Mouse (Mus musculus) G1E (cell line): ENCODE results near the gene H3f3b. TPM values are rescaled to one million over a fixed set of nuclear protein-coding genes. Genes with fewer than 3 reads are reported as not detected.

Experiments
- ATAC-seq: 2 replicates; pipeline ENCODE4 v1.8.0; 2016; ENCODE audit warnings: mild to moderate bottlenecking; ENCODE audit not compliant: insufficient number of reproducible peaks, poor library complexity, low FRiP score, severe bottlenecking; ENCODE audit errors: extremely low read depth
- DNase-seq: peaks from one replicate; pipeline ENCODE4 v3.0.0; 2012; ENCODE audit warnings: low spot score
- H3K27me3 ChIP-seq: 2 replicates; pipeline ENCODE4 v1.6.1; 2012; ENCODE audit warnings: mild to moderate bottlenecking, low read length, inconsistent platforms; ENCODE audit not compliant: insufficient read depth
- H3K36me3 ChIP-seq: replicated peaks from 2 replicates; pipeline ENCODE3; 2012; ENCODE audit warnings: mild to moderate bottlenecking, inconsistent platforms
- H3K4me1 ChIP-seq: 2 replicates; pipeline ENCODE4 v1.6.1; 2012; ENCODE audit warnings: low read depth, low read length, inconsistent platforms, mixed read lengths; ENCODE audit not compliant: insufficient read depth
- H3K4me3 ChIP-seq: 2 replicates; pipeline ENCODE4 v1.5.1; 2012; ENCODE audit warnings: low read depth, mild to moderate bottlenecking, inconsistent platforms, low read length, moderate library complexity, mixed read lengths
- H3K9me3 ChIP-seq: replicated peaks from 2 replicates; pipeline ENCODE4 v1.6.1; 2012; ENCODE audit warnings: inconsistent platforms
- CTCF ChIP-seq: IDR thresholded peaks from 2 replicates; pipeline ENCODE4 v1.5.1; 2012; ENCODE audit warnings: low read depth, low read length, inconsistent platforms, mixed read lengths
- GATA1 ChIP-seq: IDR thresholded peaks from 2 replicates; pipeline ENCODE4 v1.6.1; 2012; ENCODE audit warnings: borderline replicate concordance, low read length, inconsistent platforms, mixed read lengths
- GATA2 ChIP-seq: IDR thresholded peaks from 2 replicates; pipeline ENCODE4 v1.6.1; 2012; ENCODE audit warnings: low read depth, low read length, inconsistent platforms, borderline replicate concordance
- POLR2AphosphoS5 ChIP-seq: IDR thresholded peaks from 2 replicates; pipeline ENCODE4 v1.6.1; 2012; ENCODE audit warnings: low read depth, low read length, inconsistent platforms; ENCODE audit not compliant: insufficient replicate concordance
- TAL1 ChIP-seq: conservative IDR thresholded peaks from 2 replicates; pipeline ENCODE4 v1.6.1; 2012; ENCODE audit warnings: low read depth, low read length, inconsistent platforms, mixed read lengths
- polyA plus RNA-seq: library from polyadenylated mRNA; stranded (reverse); fragments of >175 nt; gene quantifications from 2 replicates; pipeline ENCODE4 v1.2.3, GENCODE M21; 2012
- total RNA-seq, 2 experiments: library from RNA; stranded (forward) in 1 of 2; stranded (reverse) in 1 of 2; fragments of 200-1000 nt in 1 of 2; fragments of >200 nt in 1 of 2; fragmentation: Nextera tagmentation in 1 of 2; gene quantifications; 2 replicates each; pipeline ENCODE4 v1.2.3; 2014 to 2017

The H3f3b gene
- total RNA-seq (2014; fragmentation: Nextera tagmentation) (692 and 699 TPM in 2 replicates), total RNA-seq (2017) (721 and 745 TPM in 2 replicates), polyA plus RNA-seq (230 and 336 TPM in 2 replicates)

DNA sequence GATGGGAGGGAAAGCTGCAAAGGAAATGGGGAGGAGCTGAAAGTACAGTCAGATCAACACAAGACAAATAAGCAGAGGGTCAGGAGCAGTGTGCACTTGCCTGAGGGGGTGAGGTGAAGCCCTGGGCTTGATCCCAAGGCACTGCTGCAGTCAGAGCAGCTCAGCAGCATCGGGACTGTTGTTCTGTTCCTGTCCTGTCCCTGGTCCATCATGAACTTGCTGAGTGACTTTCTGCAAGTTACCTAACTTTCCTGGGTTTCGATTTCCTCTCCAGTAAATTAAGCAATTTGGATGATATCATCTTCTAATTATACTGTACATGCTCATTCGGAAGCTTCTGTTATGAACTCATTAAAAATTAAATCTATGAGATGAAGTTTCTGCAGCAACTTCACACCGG, at the start of gene H3f3b:
Gene H3f3b (minus strand): TSS at position 207 of the 400 bp plus-strand sequence.
- Histone ChIP-seq H3K4me1 (peaks cover 41% of the 10 kb centered on the region), H3K36me3 (peaks cover 19% of the 10 kb centered on the region), H3K27me3 (no peaks in the 10 kb centered on the region), H3K9me3 (no peaks in the 10 kb centered on the region), H3K4me3 (no peak within 1 kb of the TSS)
- TF ChIP-seq CTCF = no peak
- TF ChIP-seq GATA1 = no peak
- TF ChIP-seq POLR2AphosphoS5 = no peak
- TF ChIP-seq TAL1 = no peak
- ATAC-seq = no peak
- no peak for DNase-seq

DNA sequence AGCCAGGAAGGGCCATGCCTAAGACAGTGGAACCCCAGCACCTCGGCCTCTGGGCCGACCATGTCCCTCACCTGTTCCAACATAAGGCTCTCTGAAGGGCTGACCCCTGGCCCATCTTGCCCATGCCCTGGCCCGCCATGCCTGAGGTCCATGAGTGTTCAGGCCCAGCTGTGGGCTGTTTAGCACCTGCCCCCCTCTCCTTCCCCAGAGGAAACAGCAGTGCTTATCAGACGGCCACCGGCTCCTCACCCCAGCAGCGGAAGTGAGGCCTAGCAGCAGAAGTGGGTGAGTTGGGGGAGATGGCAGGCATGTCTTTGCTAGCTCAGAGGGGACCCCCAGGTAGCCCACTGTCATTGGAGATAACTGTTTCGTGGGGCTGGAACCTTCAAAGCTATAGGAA, 49.1 kb upstream of the H3f3b start:
- peak; percentile 81 for DNase-seq
- H3K4me3 ChIP-seq = peak overlapping the region; percentile 78
- no peaks in the 10 kb centered on the region for H3K9me3 ChIP-seq
- H3K27me3 ChIP-seq = no peaks in the 10 kb centered on the region
- peaks cover 83% of the 10 kb centered on the region for H3K36me3 ChIP-seq
- peak; percentile 42 for ATAC-seq
- H3K4me1 ChIP-seq = peaks cover 81% of the 10 kb centered on the region
- TF ChIP-seq GATA2 (no peak), TAL1 (peak; percentile 56)

DNA sequence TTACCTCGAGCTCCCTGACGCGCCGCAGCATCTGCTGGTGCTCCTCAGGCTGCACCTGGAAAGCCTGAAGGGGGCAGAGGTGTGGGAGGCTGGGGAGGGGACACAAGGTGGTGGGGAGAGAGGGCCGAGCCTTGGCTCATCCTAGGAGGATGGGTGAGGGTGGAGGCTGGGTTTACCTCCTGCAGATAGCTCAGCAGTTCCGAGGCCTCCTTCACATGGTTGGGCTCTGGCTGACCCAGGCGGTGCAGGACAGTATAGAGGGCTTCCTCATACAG, 48.4 kb upstream of the H3f3b start:
- H3K4me3 ChIP-seq = peak overlapping the region; percentile 78
- no peaks in the 10 kb centered on the region for H3K27me3 ChIP-seq
- peaks cover 83% of the 10 kb centered on the region for H3K36me3 ChIP-seq
- DNase-seq (no peak), ATAC-seq (no peak)
- TF ChIP-seq CTCF (no peak), POLR2AphosphoS5 (no peak), TAL1 (no peak), GATA1 (no peak), GATA2 (no peak)
- H3K9me3 ChIP-seq = no peaks in the 10 kb centered on the region
- H3K4me1 ChIP-seq = peaks cover 79% of the 10 kb centered on the region

DNA sequence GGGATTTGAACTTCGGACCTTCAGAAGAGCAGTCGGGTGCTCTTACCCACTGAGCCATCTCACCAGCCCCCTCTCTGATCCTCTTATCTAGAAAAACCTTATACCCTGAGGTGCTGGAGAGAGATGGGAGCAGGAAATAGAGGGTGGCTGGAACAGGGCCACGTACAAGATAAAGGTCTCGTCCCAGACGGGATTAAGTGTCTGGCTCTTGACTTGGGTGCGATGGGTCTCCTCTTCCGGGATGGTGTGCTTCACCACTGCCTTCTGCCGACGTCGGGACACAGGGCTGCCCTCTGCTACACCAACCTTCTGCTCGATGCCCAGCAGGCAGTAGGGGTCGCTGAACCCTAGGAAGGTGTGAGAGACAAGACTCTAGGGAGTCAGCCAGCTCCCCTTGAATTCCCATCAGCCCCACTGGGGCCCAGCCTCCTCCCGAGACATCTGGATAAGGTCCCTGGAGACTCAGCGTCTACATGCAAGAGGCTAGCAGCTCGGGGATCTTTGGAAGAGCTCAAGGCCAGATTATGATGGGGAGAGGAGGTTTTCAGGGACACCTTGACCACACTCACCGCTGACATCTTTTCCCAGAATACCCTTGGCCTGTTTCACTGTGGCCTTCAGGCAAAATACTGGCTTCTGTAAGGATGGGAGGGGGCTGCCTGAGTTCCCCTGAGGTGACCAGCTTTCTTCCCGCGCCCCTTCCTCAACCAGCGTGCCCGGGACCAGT, 47.9 kb upstream of the H3f3b start:
- Histone ChIP-seq H3K27me3 (no peaks in the 10 kb centered on the region), H3K9me3 (no peaks in the 10 kb centered on the region), H3K4me3 (peak overlapping the region; percentile 78), H3K4me1 (peaks cover 75% of the 10 kb centered on the region), H3K36me3 (peaks cover 78% of the 10 kb centered on the region)
- ATAC-seq = peak; percentile 43
- no peak for TF ChIP-seq GATA2
- no peak for TF ChIP-seq POLR2AphosphoS5
- no peak for TF ChIP-seq CTCF
- TF ChIP-seq GATA1 = no peak
- TF ChIP-seq TAL1 = no peak; the same call in 1 of the 2 replicates
- peak; percentile 60 for DNase-seq

DNA sequence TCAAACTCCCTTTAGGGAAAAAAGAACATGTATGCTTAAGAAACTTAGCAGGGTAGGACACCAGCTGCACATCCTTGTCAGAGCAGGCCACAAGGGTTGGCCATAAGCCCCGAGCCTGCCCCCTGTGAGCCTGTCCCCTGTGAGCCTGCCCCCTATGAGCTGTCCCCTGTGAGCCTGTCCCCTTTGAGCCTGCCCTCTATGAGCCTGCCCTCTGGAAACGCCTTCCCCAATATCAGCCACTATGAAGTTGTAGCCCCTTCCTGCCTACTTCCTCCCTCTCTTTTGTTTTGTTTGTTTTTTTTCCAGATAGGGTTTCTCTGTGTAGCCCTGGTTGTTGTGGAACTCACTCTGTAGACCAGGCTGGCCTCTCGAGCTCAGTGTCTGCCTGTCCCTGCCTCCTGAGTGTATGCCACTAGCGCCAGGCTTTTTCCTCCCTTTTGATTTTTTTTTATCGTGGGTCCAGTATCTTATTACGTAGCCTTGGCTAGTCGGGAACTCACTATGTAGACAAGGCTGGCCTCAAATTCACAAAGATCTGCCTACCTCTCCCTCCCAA, 46.8 kb upstream of the H3f3b start:
- peaks cover 66% of the 10 kb centered on the region for H3K4me1 ChIP-seq
- TF ChIP-seq TAL1 = no peak
- TF ChIP-seq CTCF = no peak
- TF ChIP-seq POLR2AphosphoS5 = no peak
- TF ChIP-seq GATA2 = no peak
- TF ChIP-seq GATA1 = no peak
- DNase-seq (no peak), ATAC-seq (no peak)
- H3K9me3 ChIP-seq = no peaks in the 10 kb centered on the region
- H3K4me3 ChIP-seq = no peak overlapping the region
- H3K36me3 ChIP-seq = peaks cover 78% of the 10 kb centered on the region
- H3K27me3 ChIP-seq = no peaks in the 10 kb centered on the region

DNA sequence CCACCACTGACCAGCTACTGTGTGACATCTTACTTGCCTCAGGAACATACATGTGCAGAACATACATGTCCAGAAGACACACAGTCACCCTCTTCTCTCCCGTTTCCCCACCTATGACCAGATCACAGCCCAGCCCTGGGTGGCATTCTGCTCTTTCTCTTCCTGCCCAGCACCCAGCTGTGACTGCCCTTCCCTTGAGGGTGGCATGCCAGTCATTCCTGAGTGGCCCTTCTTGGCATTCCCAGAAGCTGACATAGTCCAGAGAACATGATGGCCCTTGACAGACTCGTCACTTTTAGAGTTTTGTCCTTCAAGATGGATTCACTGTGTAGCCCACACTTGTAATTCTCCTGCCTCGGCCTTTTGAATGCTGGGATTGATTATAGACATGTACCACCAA, 44.8 kb upstream of the H3f3b start:
- TF ChIP-seq TAL1 (no peak), GATA1 (no peak), POLR2AphosphoS5 (no peak), CTCF (no peak), GATA2 (no peak)
- Histone ChIP-seq H3K9me3 (no peaks in the 10 kb centered on the region), H3K4me3 (no peak overlapping the region), H3K27me3 (no peaks in the 10 kb centered on the region), H3K36me3 (peaks cover 83% of the 10 kb centered on the region), H3K4me1 (peaks cover 57% of the 10 kb centered on the region)
- ATAC-seq (no peak), DNase-seq (no peak)
